In the genomic region with DNA sequence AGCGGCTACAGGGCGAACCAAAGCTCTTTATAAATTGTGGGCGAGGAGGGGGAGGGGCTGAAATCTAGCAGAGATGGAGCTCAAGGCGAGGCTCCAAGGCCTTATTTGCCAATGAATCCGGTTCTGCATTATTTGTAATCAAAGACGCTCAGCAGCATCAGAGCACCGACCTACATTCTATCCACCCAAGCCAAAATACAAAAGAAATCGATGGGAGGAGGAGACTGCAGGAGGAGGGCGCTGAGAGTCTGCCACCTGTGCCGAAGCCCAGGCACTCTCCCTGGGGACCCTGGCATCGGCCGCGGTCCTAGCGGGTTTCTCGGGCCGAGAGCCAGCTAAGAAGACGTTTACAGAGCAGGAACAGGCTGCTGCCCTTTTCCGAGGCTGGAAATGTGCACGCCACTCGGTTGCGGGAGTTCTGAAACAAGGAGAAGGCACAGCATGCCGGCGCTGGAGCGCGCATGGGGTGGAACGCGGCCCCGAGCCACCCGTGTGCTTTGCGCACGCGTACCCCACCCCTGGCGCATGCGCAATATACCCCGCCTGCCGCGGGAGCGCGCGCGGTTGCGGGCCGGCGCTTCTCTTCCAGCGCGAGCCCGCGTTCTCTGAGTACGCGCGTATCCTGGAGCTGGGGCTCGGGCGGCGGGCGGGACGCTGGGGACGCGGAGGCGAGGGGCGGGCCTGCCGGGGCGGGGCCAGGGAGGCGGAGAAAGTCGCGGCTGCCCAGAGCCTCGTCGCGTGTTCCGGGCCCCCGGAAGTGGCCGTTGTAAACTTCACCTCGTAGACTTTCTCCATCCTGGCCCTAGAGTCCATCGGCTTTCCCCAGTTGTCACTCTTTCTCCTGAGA, we compare ENCODE assay signal across 8 mouse cellular contexts. TPM values are rescaled to one million over a fixed set of nuclear protein-coding genes. Genes with fewer than 3 reads are reported as not detected.
DNase-seq lines count a peak whose midpoint lies in the region; ATAC-seq and TF ChIP-seq lines count a peak whose summit lies in the region.

Gene Ccdc171 (plus strand): TSS at position 703 of the 847 bp plus-strand sequence.

- H3K27me3 ChIP-seq in heart, embryonic 12.5 days (replicated peaks): no peaks in the 10 kb centered on the region
- H3K27me3 ChIP-seq in kidney, postnatal 0 days (ENCODE audit: insufficient read depth, low read length): no peaks in the 10 kb centered on the region
- H3K27me3 ChIP-seq in liver, embryonic 11.5 days (replicated peaks; ENCODE audit: control insufficient read depth, insufficient read depth, low read length): no peaks in the 10 kb centered on the region
- no peaks in the 10 kb centered on the region for H3K27me3 ChIP-seq in stomach, embryonic 14.5 days (ENCODE audit: control insufficient read depth, insufficient read depth, low read length)

- no peak for TF ChIP-seq CTCF in kidney, postnatal 0 days (IDR thresholded peaks at IDR 0.05; ENCODE audit: low read depth)

- H3K4me2 ChIP-seq in heart, embryonic 12.5 days: peak within 1 kb of the TSS; percentile 90
- H3K4me2 ChIP-seq in kidney, postnatal 0 days (ENCODE audit: low read length): peak within 1 kb of the TSS; percentile 93
- H3K4me2 ChIP-seq in liver, embryonic 11.5 days: peak within 1 kb of the TSS; percentile 87
- H3K4me2 ChIP-seq in stomach, embryonic 14.5 days (replicated peaks; ENCODE audit: low read depth, low read length): peak within 1 kb of the TSS; percentile 71

- peak within 1 kb of the TSS; percentile 75 for H3K4me3 ChIP-seq in heart, embryonic 12.5 days
- peak within 1 kb of the TSS; percentile 85 for H3K4me3 ChIP-seq in kidney, postnatal 0 days (replicated peaks; ENCODE audit: low read depth, low read length)
- H3K4me3 ChIP-seq in liver, embryonic 11.5 days (ENCODE audit: low read depth, low read length): peak within 1 kb of the TSS; percentile 89
- peak within 1 kb of the TSS; percentile 67 for H3K4me3 ChIP-seq in stomach, embryonic 14.5 days (ENCODE audit: low read depth, low read length)

- peak; percentile 96 for DNase-seq in B cell, adult 2 months
- peak; percentile 97 for DNase-seq in brain, adult 2 months (ENCODE audit: low read depth, low spot score)
- DNase-seq in kidney, postnatal 0 days (ENCODE audit: low spot score): peak; percentile 97
- DNase-seq in liver, embryonic 11.5 days (ENCODE audit: low spot score): peak; percentile 98
- peak; percentile 98 for DNase-seq in naive thymus-derived CD4-positive, alpha-beta T cell, adult 2 months (ENCODE audit: low read depth)

- H3K9ac ChIP-seq in heart, embryonic 12.5 days: peak within 1 kb of the TSS; percentile 84
- peak within 1 kb of the TSS; percentile 82 for H3K9ac ChIP-seq in kidney, postnatal 0 days (ENCODE audit: low read depth, low read length)
- peak within 1 kb of the TSS; percentile 90 for H3K9ac ChIP-seq in liver, embryonic 11.5 days (ENCODE audit: low read depth, low read length)
- H3K9ac ChIP-seq in stomach, embryonic 14.5 days (replicated peaks; ENCODE audit: low read depth, low read length): peak within 1 kb of the TSS; percentile 70

- under 1% methylated on average over 69 of the region's 73 CpGs for WGBS in heart, embryonic 12.5 days
- WGBS in kidney, postnatal 0 days: under 1% methylated on average over 61 of the region's 73 CpGs
- WGBS in liver, embryonic 11.5 days: under 1% methylated on average over 64 of the region's 73 CpGs
- WGBS in stomach, embryonic 14.5 days: under 1% methylated on average over 67 of the region's 73 CpGs

- peaks cover 3% of the 10 kb centered on the region; the same call in 1 of the 2 replicates for H3K4me1 ChIP-seq in heart, embryonic 12.5 days (replicated peaks)
- peaks cover 8% of the 10 kb centered on the region; the same call in 1 of the 2 replicates for H3K4me1 ChIP-seq in kidney, postnatal 0 days (replicated peaks; ENCODE audit: insufficient read depth, low read length)
- peaks cover 12% of the 10 kb centered on the region for H3K4me1 ChIP-seq in liver, embryonic 11.5 days (replicated peaks; ENCODE audit: control insufficient read depth, insufficient read depth, low read length)
- peaks cover 4% of the 10 kb centered on the region; the same call in 1 of the 2 replicates for H3K4me1 ChIP-seq in stomach, embryonic 14.5 days (ENCODE audit: control insufficient read depth, insufficient read depth, low read length)

- H3K9me3 ChIP-seq in heart, embryonic 12.5 days (replicated peaks): no peaks in the 10 kb centered on the region
- H3K9me3 ChIP-seq in kidney, postnatal 0 days (replicated peaks; ENCODE audit: low read length): no peaks in the 10 kb centered on the region
- no peaks in the 10 kb centered on the region for H3K9me3 ChIP-seq in liver, embryonic 11.5 days (ENCODE audit: control insufficient read depth, low read length)
- H3K9me3 ChIP-seq in stomach, embryonic 14.5 days (ENCODE audit: control insufficient read depth, low read depth, low read length): no peaks in the 10 kb centered on the region

- peak; percentile 86 for ATAC-seq in erythroblast, adult 5-6 weeks (replicated peaks; ENCODE audit: low FRiP score, poor library complexity, severe bottlenecking)
- ATAC-seq in heart, embryonic 12.5 days (ENCODE audit: insufficient number of reproducible peaks, low FRiP score): peak; percentile 98
- ATAC-seq in kidney, postnatal 0 days (replicated peaks; ENCODE audit: low FRiP score, low read depth): peak; percentile 97
- peak; percentile 94 for ATAC-seq in liver, embryonic 11.5 days (replicated peaks; ENCODE audit: low FRiP score)
- ATAC-seq in stomach, embryonic 14.5 days (ENCODE audit: insufficient number of reproducible peaks, insufficient read depth, low FRiP score, low read depth): peak; percentile 95

- H3K27ac ChIP-seq in heart, embryonic 12.5 days (ENCODE audit: poor library complexity, severe bottlenecking): peak within 1 kb of the TSS; percentile 89
- H3K27ac ChIP-seq in kidney, postnatal 0 days: peak within 1 kb of the TSS; percentile 96
- peak within 1 kb of the TSS; percentile 91 for H3K27ac ChIP-seq in liver, embryonic 11.5 days (ENCODE audit: low read depth, low read length)
- H3K27ac ChIP-seq in stomach, embryonic 14.5 days (ENCODE audit: low read length): peak within 1 kb of the TSS; percentile 97

- no peaks in the 10 kb centered on the region for H3K36me3 ChIP-seq in heart, embryonic 12.5 days
- no peaks in the 10 kb centered on the region for H3K36me3 ChIP-seq in kidney, postnatal 0 days (ENCODE audit: insufficient read depth, low read length)
- no peaks in the 10 kb centered on the region for H3K36me3 ChIP-seq in liver, embryonic 11.5 days (ENCODE audit: control insufficient read depth, insufficient read depth, low read length)
- H3K36me3 ChIP-seq in stomach, embryonic 14.5 days (ENCODE audit: control insufficient read depth, insufficient read depth, low read length): no peaks in the 10 kb centered on the region

RNA-seq across cellular contexts. Expression of gene Ccdc171, which starts in this region (rescaled TPM):
- total RNA-seq in erythroblast, adult 5-6 weeks (2015; ENCODE audit: low replicate concordance): 1.5 and 5.8 TPM in 2 replicates
- 1.8 and 3.2 TPM in 2 replicates for total RNA-seq in erythroblast, adult 5-6 weeks (2017; ENCODE audit: low replicate concordance)
- 3.5 and 3.9 TPM in 2 replicates for polyA plus RNA-seq in heart, embryonic 12.5 days (2016; fragmentation: Nextera tagmentation; extraction: Ambion mirVana)
- polyA plus RNA-seq in kidney, postnatal 0 days (2015; fragmentation: Nextera tagmentation; extraction: Ambion mirVana): 2.4 and 2.5 TPM in 2 replicates
- polyA plus RNA-seq in liver, embryonic 11.5 days (2014; fragmentation: Nextera tagmentation; extraction: Ambion mirVana): 3.9 and 4.2 TPM in 2 replicates
- polyA plus RNA-seq in stomach, embryonic 14.5 days (2014; fragmentation: Nextera tagmentation; extraction: Ambion mirVana): 5.2 and 6.5 TPM in 2 replicates

Comparison
In these comparisons a context has a peak if more than half of its experiments do, and no peak if none do; other contexts are left out.
1. Peak in every context shown above with its lines: DNase-seq, ATAC-seq, H3K4me3 ChIP-seq and H3K27ac ChIP-seq.